Mouse (Mus musculus) frontal cortex, postnatal 36 days (tissue): ENCODE data around the gene Nsrp1.

ENCODE experiments used
- DNase-seq, 2 experiments: peaks; one replicate each; pipeline ENCODE4 v3.0.0; 2022; ENCODE audit warnings: low spot score in 2 of 2

Gene Nsrp1

GRCm38 (mm10) chr11:77042816-77043215, 35.4 kb downstream of the Nsrp1 start:
- no peak for DNase-seq

GRCm38 (mm10) chr11:77041891-77042290, 36.3 kb downstream of the Nsrp1 start:
- DNase-seq = no peak

GRCm38 (mm10) chr11:77031151-77031934, 46.9 kb downstream of the Nsrp1 start:
- DNase-seq = no peak

- DNase-seq = no peak
These were observed 50.1 kb downstream of the Nsrp1 start for GRCm38 (mm10) chr11:77028157-77028556.

- DNase-seq = no peak
These were observed 51.7 kb downstream of the Nsrp1 start for GRCm38 (mm10) chr11:77026559-77026958.

- DNase-seq = no peak
These were observed 56.4 kb downstream of the Nsrp1 start for GRCm38 (mm10) chr11:77021749-77022396.

GRCm38 (mm10) chr11:77019539-77019938, 58.7 kb downstream of the Nsrp1 start:
- DNase-seq = no peak

- DNase-seq = no peak
These were observed 60.2 kb downstream of the Nsrp1 start for GRCm38 (mm10) chr11:77018046-77018445.

- no peak for DNase-seq
These were observed 67.3 kb downstream of the Nsrp1 start for GRCm38 (mm10) chr11:77010762-77011475.

GRCm38 (mm10) chr11:77009069-77010025, 68.9 kb downstream of the Nsrp1 start:
- DNase-seq = no peak

- DNase-seq = no peak
These were observed 71.6 kb downstream of the Nsrp1 start for GRCm38 (mm10) chr11:77006616-77007015.

- DNase-seq = no peak
These were observed 72.4 kb downstream of the Nsrp1 start for GRCm38 (mm10) chr11:77005881-77006280.

- DNase-seq = no peak
These were observed 75.9 kb downstream of the Nsrp1 start for GRCm38 (mm10) chr11:77002361-77002760.

- DNase-seq = no peak
These were observed 77.5 kb downstream of the Nsrp1 start for GRCm38 (mm10) chr11:77000741-77001140.

- peak in 1 of 2 experiments; percentile 22 for DNase-seq
These were observed 79.5 kb downstream of the Nsrp1 start for GRCm38 (mm10) chr11:76998705-76999226.

GRCm38 (mm10) chr11:76997916-76998704, 80.1 kb downstream of the Nsrp1 start, which contains the start of gene Slc6a4:
Gene Slc6a4, plus strand, starts transcription at chr11:76998603.
- DNase-seq = peak in 1 of 2 experiments; percentile 11

GRCm38 (mm10) chr11:76997305-76997704, 80.9 kb downstream of the Nsrp1 start:
- DNase-seq = peak; percentile 60 to 67

- DNase-seq = no peak
These were observed 82.1 kb downstream of the Nsrp1 start for GRCm38 (mm10) chr11:76995966-76996672.
